Mouse (Mus musculus) common myeloid progenitor, adult 5-6 weeks (primary cell): ENCODE measurements around the gene Myt1. TPM values are rescaled to one million over a fixed set of nuclear protein-coding genes. Genes with fewer than 3 reads are reported as not detected.
A peak's percentile ranks its signal among the peaks of the same experiment; 100 is the strongest.

Source experiments
- ATAC-seq: replicated peaks from 2 replicates; pipeline ENCODE4 v1.8.0; 2016; ENCODE audit warnings: low read depth, mild to moderate bottlenecking, moderate TSS enrichment, inconsistent platforms; ENCODE audit not compliant: poor library complexity, severe bottlenecking
- total RNA-seq: library from RNA; stranded (forward); fragments of 200-1000, 187-1606 nt; gene quantifications from 2 replicates; pipeline ENCODE4 v1.2.3, GENCODE M21; 2017

Myt1 gene
- not detected in 2 replicates for total RNA-seq

DNA sequence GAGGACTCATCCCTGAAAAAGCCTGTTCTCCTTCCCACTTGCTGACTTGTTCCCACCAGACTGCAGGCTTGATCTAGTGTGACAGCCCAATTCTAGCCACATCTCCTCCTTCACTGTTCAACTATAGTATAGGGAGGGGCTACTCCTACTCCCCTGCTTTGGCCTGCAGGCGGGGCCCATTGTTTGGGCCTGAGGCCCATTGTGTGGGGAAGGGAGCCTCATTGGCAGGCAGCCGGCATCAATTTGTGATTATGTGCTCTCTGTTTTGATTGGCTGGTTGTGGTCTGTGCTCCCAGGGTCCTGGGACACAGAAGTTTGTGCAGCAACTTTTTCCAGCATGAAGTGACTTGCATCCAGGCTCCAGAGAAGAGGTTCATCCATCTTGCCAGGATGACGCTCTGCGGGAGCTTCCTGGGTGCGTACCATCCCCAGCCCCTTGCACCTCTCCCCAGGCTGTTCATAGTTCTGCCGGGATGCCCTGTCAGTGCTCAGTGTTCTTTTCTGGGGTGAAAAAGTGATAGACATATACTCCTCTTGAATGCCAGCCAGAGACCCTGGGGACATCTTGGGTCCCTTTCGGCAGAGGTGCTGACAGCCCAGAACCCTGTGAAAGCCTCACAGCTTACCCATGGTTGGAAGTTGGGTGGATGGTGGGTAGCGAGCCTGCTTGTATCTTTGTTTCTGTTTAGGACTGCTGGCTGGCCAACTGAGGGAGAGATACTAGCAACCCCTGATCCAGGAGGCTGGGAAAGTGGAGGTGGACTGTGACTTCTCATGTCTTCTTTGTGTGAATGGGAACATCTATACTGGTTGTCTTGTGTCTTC, at the start of gene Myt1:
TSS of gene Myt1 (plus strand) at position 327 of the 825 bp plus-strand sequence.
- no peak for ATAC-seq

DNA sequence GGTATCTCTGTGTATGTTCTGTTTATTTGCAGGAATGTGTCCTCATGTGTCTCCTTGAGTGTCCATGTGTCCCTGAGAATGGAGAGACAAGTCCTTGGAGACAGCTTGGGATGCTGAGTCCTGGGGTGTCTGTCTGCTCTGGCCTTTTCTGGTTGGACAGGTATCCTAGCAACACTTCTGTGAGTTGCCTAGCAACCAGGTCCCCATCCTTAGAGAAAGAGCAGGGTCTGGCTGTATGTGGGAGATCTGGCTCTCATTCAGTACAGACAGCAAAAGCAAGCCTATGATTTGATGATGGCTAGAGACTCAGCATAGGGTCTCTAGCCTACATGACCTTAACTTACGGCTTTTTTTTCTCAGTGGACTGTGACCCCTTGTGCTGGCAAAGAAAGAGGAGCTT, 49.4 kb upstream of the Myt1 start:
- ATAC-seq = no peak

DNA sequence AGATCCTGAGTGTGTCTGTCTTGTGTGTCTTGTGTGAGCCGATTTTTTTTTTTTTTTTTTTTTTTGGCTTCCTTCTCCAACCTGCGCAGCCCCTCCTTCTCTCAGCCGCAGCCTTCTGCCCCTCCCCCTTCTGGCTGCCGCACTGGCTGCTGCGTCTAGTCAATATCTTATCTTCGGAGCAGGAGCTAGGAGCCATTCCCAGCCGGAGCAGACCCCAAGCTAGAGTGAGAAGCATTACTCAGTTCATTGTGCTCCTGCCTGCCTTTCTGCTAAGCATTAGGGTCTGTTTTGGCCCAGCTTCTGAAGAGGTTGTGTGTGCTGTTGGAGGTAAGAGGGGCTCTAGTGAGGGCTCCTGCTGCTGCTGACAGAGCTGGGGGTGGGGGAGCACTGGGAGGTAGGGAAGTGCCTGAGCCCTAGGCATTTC, 48.2 kb upstream of the Myt1 start, which contains the start of gene Oprl1:
TSS of gene Oprl1 (plus strand) at position 114 of the 424 bp plus-strand sequence.
- ATAC-seq = peak; percentile 75

DNA sequence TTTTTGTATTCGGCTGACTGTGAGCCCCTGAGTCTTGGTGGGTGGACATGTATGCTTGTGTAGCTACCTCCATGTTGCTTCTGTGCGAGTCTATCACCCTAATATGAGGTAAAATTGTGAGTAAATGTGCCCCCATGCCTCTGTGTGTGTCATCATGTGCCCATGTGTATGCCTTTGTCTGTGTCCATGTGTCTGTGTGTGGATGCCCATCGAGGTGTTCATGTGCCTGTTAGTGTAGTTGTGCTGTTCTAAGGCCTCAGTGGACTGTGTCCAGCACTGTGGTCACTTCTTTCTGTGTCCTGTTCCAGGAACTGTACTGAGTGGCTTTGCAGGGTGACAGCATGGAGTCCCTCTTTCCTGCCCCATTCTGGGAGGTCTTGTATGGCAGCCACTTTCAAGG, 47.8 kb upstream of the Myt1 start:
- no peak for ATAC-seq

DNA sequence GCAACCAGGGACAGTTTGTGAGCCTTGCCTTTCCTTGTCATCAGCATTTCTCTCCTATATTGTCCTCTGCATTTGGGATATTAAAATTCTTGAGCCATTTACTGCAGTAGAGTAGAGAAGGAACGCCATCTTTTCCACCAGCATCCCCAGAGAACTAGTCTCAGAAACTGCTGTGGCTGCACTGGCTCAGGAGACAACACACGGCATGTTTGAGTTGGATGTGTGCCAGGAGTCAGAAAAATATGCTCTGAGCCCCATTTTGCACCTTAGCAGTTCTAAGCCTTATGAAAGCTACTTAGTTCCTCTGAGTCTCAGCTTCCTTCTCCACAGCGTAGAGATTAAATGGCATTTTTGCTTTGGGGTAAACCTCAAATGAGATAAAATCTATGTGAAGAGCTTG, 46.1 kb upstream of the Myt1 start:
- no peak for ATAC-seq

DNA sequence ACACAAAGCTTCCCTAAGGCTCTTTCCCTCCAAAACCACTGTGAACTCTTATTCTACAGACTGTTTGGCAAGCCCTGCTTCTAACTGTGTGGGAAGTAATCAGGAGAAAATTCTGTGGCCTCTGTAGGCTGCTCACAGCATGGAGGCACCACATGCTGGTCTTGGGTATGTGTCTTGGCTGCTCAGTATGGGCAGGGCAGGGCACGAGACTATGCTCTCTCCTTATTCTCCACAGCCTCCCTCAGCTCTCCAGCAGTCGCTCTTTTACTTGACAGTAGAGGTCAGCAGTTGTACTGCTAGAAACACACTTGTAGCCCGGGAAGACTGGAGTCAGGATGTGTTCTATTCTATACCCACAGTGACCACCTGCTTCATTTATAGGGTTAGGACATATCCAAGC, 43.1 kb upstream of the Myt1 start:
- no peak for ATAC-seq

DNA sequence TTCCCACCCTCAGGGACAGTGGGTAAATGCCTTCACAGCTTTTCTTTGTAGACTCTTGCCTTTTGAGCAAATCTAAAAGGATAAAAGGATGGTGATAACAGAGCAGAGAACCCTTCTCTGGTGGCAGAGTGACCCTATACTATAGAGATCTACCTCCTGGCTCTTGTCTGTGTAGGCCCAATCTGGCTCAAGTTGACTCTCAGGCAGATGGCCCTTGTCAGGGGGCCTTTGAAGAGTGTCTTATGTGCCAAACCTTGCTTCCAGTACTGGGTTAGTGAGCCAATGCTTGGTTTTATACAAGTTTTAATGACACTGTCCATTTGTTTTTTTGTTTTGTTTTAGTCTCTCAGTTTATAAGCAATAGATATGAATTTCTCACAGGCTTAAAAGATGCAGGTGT, 41.9 kb upstream of the Myt1 start:
- ATAC-seq = no peak

DNA sequence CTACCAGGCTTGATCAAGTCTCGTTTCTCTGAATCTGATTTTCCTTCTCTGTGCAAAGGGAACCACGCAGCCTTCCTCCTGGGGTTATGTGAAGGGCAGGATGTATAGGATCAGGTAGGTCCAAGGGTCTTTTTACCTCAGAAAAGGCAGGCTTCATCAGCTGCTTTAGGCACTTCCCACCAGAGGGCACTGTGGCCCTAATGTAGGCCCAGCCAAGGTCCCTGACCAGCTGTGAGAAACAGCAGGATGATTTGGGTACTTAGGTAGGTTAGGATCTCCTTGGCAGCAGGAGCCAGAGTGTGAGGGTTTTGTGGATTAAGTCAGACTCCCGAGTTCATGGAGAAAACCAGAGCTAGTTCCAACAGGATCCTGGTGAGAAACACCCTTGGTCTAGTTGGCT, 40.9 kb upstream of the Myt1 start:
- ATAC-seq = peak; percentile 70

DNA sequence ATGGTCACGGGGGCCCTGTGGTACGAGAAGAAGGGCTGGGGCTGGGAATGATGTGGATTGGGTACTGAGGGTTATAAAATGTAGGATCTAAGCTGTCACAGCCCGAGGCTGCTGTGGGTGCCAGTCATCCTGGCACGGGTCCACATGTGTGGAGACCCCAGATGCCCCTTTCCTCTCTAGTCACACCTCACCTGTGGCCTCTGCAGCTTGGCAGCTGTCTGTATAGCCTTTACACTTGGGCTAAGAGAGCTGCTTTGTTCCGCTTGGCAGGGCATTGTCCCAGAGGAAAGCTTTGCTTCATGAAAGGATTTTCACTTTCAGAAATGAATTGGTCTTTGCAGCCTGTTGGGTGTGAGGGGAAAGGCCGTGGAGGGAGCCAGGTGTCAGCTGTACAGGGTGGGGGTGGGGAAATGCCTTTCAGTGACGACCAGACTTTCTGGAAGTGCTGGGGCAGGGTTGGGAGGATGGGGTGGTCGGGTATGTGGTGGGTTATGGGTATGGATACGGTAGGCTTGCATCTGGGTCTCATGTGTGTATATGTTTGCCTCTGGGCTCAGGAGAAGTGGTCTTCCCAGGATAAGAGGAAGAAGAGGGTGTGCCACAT, 35.4 kb upstream of the Myt1 start:
- ATAC-seq = no peak

DNA sequence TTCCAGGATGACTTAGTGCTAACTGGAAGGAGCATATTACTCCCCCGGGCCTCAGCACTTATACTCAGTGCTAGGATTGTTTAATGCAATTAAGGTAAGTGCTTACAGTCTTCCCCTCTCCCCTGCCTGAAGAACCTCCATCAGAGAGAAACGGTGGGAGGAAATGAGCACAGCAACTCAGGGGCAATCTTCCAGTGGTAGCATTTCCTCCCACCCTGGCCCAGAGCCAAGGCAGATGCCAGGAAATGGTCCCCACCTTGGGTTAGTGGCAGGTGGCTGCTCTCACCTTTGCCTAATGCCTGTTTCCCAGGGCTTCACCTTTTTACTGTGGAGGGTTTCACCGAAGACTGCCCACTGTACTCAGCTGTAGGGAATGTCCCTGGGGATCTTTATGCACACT, 33.1 kb upstream of the Myt1 start:
- no peak for ATAC-seq

DNA sequence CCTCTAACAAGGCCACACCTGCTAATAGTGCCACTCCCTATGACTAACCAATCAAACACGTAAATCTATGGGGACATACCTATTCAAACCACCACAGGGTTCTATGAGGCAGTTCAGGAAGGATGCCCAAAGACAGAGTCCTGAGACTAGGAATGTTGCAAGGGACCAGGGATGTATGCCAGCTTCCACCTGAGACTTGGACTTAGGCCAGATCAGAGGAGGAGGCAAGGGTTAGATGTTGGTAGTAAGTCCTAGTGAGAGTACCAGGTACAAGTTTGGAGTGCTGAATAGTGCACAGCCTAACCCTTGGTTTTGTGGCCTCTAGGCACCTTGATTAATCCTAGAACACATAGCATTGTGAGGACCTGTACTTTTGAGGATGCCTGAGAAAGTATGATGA, 10.5 kb upstream of the Myt1 start:
- ATAC-seq = no peak

DNA sequence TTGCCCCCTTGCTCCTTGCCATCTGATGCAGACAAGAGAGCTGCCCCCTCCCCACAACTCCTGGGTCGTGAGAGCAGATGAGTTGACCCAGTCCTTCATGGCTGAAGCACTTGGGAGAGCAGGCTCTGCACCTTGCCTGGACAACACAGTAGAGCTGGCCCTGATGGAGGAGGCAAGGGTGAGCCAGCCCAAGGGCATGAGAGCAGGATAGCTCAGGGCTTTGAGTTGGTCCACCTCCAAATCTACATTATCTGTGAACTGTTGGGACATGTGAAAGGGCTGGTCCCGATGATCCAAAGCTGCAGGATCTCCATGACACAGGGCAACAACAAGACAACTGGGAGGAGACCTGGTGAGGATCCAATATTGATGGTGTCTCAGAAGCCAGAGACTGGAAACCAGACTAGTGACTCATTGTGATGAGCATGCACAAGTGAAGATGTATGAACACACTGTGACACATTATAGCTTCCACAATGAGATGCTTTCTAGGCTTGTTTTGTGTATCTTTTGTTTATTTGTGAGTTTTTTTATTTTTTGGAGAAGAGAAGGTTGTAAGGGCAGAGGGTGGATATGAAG, 4.9 kb upstream of the Myt1 start:
- ATAC-seq = no peak

DNA sequence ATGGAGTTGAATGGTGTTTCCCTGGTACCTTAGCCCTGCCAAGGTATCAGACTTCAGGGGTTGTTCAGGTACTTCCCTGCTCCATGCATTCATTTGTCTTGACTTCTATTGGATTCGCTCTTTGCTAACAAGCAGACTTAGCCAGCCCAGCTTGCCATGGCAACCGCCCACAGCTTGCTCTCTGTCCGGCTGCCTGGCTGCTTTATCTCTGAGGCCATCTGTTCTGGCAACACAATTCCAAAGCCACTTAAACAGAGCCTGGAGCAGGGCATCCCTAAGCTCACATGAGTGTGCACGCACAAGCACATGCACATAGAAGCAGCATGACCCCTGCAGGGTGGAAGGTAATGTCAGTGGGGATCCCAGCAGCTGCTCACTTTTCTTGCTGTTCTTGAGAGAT, 4.1 kb upstream of the Myt1 start:
- no peak for ATAC-seq

DNA sequence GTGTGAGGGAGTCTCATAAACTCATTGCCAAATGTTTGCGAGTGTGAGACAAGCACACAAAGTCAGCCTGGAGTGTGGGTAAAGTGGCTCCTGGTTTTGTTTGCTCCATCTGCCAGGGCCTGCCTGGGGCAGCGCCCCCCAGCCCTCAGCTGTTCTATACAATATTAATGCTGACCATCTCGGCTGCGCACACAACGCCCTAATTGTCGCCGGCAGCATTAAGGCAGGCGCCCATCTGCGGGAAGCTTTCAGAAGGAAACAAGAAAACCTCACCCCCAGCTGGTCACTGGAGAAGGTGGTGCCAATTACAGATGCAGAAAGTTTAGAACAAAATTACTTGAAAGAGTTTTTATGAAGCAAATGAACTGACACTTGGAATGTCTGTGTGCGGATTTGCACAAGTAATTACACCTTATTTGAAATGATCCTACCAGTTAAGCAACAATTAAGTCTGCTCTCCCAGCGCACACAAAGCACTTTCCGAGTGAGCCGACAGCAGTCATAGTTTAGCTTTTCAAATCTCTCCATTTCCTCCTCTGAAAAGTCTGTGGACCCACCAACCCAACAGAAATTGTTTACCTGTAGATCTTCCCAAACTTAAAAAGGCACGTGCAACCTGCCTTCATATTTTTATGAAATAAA, 875 bp downstream of the Myt1 start:
- ATAC-seq = no peak

DNA sequence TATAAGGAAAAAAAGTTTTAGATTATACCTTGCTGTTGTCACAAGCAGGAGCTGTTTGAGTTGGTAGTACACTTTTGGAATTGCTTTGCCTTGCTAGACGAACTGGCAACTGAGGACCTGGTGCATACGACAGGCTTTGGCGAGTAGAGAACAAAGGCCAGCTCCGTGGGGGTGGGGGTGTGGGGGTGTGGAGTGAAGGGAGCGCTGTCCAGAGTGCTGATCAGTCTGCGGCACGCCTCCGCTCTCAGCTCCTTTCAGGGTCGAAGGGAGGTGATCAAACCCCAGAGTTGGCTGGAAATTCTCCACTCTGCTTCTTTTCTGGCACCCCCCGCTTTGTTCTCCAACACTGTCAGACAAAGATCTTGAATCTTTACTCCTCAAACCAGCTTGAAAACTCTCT, 1.5 kb downstream of the Myt1 start:
- peak; percentile 71 for ATAC-seq

DNA sequence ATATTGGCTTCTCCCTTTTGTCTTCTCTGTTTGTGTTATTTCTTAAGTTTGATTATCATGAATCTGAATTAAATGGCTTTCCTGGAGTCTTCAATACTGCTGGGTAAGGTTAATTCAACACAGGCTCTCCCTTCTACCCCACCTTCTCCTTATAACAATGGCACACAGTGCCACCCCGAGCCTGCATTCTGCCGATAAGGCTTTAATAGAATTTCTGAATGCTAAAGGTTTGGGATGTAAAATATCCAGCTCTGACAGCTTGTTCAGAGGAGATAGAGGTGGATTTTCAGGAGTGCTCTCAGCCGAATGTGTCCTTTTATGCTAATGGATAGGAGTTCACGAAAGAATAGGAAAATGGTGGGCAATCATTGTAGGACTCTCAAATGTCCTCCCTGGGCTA, 2.1 kb downstream of the Myt1 start:
- ATAC-seq = no peak

DNA sequence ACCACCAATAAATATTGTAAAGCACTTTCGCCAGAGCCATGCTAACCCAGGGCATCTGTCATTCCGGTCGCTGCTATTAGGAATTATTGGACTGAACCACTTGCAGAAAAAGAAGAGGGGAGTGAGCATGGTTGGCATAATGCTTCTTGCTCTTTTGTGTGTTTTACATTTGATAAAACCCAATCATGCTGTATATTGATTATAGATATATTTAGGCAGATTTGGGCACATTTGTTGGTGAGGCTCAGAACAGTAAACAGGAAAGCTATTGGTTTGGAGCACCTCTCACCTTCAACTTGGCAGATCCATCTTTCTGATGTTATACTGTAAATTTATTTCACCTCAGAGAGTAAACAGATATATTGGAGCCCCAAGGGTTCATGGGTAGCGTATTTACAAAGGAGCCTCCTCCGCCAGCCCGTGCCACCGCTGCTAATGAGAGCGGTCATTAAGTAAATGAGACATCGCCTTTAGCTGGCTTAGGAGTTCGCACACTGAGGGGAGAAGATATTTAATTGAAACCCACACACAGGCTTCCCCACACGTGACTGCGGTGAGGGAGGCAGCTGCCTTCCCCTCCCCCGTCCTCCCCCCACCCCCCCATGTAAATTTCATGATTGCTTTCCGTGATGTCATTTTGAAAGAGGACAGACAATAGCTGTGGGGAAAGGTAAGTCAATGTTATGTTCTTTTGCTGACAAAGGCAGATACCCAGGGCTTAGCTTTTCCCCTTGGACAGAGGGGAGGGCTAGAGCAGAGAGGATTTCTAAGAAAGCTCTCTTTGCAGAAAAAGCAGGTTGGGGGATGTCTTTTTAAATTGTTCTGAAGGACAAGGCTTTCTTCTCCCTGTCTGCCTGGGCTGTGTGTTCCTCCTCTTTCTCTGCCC, 3.8 kb downstream of the Myt1 start:
- no peak for ATAC-seq

DNA sequence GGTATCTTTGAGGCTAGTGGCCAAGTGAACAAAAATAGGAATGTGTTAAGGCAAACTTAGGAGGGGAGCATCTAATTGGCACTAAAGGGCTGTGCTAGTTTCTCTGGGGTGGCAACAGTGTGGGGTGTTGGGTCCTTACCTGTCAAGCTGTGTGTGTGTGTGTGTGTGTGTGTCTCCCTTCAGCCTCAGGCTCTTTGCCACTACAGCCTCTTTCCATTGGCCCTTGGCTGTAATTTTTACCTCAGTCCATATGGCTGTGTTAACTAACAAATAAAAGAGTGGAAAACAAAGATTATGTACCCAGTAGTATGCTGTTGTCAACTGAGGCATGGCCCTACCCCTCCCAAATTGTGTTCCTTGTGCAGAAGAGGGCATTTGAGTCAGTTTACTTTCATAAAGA, 5.3 kb downstream of the Myt1 start:
- no peak for ATAC-seq

DNA sequence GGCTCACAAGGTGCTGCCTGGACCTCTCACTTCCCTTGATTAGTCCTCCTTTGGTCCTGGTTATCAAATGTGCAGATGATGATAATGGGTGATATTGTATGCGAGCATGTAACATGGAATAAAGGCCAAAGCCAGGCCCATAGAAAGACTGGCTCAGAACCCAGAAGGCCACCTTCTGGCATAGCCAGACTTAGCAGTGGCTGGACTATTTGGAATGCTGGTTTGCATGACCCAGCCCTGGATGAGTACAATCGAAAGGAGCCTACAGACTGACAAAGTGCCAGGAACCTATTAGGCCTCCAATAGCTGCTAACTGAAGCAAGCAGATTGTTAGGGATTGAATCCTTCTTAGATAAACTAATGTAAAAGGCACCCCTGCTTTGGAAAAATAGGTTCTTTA, 6.3 kb downstream of the Myt1 start:
- ATAC-seq = no peak

DNA sequence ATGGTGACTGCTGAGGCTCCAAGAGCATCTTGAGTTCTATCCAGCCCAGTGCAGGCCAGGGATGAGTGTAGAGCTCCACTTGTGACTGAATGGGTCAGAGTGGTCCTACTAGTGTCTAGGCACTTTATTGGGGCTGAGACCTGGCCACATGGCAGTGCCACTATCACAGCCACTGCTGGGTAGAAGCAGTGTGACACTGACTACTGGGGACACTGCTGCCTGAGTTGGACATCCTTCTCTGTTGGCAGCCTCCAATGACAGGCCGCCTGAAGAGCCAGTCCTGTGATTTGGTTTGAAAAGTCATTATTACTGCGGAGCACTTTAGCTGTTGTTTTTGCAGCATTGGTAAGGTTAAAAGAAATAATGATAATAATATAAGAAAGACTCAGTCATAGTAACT, 10.1 kb downstream of the Myt1 start:
- ATAC-seq = no peak
